Mouse (Mus musculus): ENCODE results near the gene Asic5. TPM values are rescaled to one million over a fixed set of nuclear protein-coding genes. Genes with fewer than 3 reads are reported as not detected.

Asic5 gene
- polyA plus RNA-seq, 1 experiment = not detected

DNA sequence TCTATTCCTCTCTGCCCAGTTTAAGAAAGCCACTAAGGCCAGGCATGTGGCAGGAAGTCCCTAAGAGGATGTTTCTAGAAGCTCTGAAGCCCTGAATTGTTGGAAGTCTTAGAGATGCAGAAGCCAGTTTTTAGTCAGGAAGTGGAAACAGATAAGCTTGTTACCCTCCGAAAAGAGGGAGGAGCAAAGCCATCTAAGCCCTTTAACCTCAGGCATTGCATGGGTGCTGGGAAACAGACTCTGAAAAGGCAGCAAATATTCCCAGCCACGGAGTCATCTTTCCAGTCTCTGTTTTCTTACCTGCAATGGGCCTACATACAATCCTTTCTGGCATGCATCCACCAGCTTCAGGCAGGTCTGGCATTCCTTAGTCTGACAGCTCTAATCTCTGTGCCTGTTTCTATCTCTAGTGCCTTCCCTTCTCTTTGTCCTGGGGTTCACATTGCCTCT is 7.6 kb downstream of the Asic5 start:
- H3K79me2 ChIP-seq (ENCODE audit: control insufficient read depth, insufficient read depth) = no peaks in the 10 kb centered on the region
- H3K36me3 ChIP-seq (ENCODE audit: control insufficient read depth, insufficient read depth) = no peaks in the 10 kb centered on the region
- no peak overlapping the region for H3K4me2 ChIP-seq (ENCODE audit: low read depth)
- no peak overlapping the region for H3K4me3 ChIP-seq
- TF ChIP-seq E2F4 (IDR thresholded peaks at IDR 0.05; ENCODE audit: insufficient read depth) (no peak), CEBPB (IDR thresholded peaks at IDR 0.05; ENCODE audit: insufficient read depth, poor library complexity, severe bottlenecking) (no peak), SRF (IDR thresholded peaks at IDR 0.05; ENCODE audit: control insufficient read depth, insufficient read length, low read depth) (no peak), USF1 (IDR thresholded peaks at IDR 0.05; ENCODE audit: low read depth) (no peak), MAX (IDR thresholded peaks at IDR 0.05; ENCODE audit: low read depth) (no peak), MYOG (IDR thresholded peaks at IDR 0.05; ENCODE audit: control insufficient read depth in 1 of 3, insufficient read depth in 1 of 3, insufficient read length in 2 of 3, low read depth in 2 of 3) (no peak), POLR2AphosphoS2 (IDR thresholded peaks at IDR 0.05; ENCODE audit: insufficient read length, low read depth) (no peak), POLR2A (IDR thresholded peaks at IDR 0.05; ENCODE audit: insufficient read length, low read depth) (no peak), TCF3 (IDR thresholded peaks at IDR 0.05; ENCODE audit: insufficient read length, low read depth) (no peak), REST (IDR thresholded peaks at IDR 0.05; ENCODE audit: insufficient read depth, insufficient read length) (no peak), MYOD1 (IDR thresholded peaks at IDR 0.05; ENCODE audit: control insufficient read depth in 1 of 3, insufficient read length in 2 of 3, low read depth in 2 of 3) (no peak), TCF12 (IDR thresholded peaks at IDR 0.05; ENCODE audit: insufficient read depth, poor library complexity, severe bottlenecking) (no peak)
- no peaks in the 10 kb centered on the region for H3K27me3 ChIP-seq (ENCODE audit: control insufficient read depth, insufficient read depth, insufficient read length)
- H3ac ChIP-seq (ENCODE audit: control insufficient read depth, insufficient read length) = no peak overlapping the region

DNA sequence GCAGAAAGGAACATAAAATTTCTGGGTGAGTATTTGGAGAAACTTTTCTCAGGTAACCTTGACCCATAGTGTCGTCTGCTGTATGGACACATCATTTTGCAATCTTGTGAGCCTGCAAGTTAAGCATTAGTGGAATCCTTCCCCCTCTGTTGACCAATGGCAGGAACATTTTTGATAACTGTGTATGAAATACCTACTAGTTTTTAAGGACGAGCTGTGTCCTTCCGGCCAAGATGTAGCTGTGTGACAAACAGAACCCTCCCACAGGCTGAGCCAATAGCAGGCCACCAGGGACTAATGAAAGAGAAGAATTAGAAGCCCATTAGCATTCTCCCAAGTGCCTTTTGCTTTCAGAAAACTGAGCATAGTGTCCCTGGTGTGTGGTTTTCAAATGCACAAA is 8.4 kb downstream of the Asic5 start:
- Histone ChIP-seq H3K27me3 (ENCODE audit: control insufficient read depth, insufficient read depth, insufficient read length) (no peaks in the 10 kb centered on the region), H3K36me3 (ENCODE audit: control insufficient read depth, insufficient read depth) (no peaks in the 10 kb centered on the region), H3K4me3 (no peak overlapping the region)

DNA sequence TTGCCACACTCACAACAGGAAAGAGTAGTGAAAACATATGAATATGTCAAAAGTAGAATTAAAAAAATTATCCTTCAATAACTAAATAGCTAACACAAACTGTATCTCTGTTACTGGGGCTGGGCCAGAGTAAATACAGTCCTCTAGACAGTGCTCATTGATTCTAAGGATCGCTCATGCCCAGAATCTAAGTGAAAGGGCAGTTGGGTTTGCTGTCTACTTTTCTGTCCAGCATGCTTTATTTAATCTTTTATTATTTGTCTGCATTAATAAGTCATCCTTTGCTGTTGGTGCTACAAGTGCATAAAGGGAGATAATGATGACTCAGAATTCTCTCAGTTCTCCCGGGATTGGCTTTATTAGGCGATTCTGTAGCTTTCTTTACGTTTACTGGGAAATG is 13.3 kb downstream of the Asic5 start:
- no peak overlapping the region for H3ac ChIP-seq (ENCODE audit: control insufficient read depth, insufficient read length)
- no peaks in the 10 kb centered on the region for H3K79me2 ChIP-seq (ENCODE audit: control insufficient read depth, insufficient read depth)
- H3K4me3 ChIP-seq = no peak overlapping the region
- no peaks in the 10 kb centered on the region for H3K36me3 ChIP-seq (ENCODE audit: control insufficient read depth, insufficient read depth)
- no peak overlapping the region for H3K4me2 ChIP-seq (ENCODE audit: low read depth)
- TF ChIP-seq POLR2AphosphoS2 (IDR thresholded peaks at IDR 0.05; ENCODE audit: insufficient read length, low read depth) (no peak), REST (IDR thresholded peaks at IDR 0.05; ENCODE audit: insufficient read depth, insufficient read length) (no peak), USF1 (IDR thresholded peaks at IDR 0.05; ENCODE audit: low read depth) (no peak), SRF (IDR thresholded peaks at IDR 0.05; ENCODE audit: control insufficient read depth, insufficient read length, low read depth) (no peak), MYOG (IDR thresholded peaks at IDR 0.05; ENCODE audit: control insufficient read depth in 1 of 3, insufficient read depth in 1 of 3, insufficient read length in 2 of 3, low read depth in 2 of 3) (no peak), E2F4 (IDR thresholded peaks at IDR 0.05; ENCODE audit: insufficient read depth) (no peak), POLR2A (IDR thresholded peaks at IDR 0.05; ENCODE audit: insufficient read length, low read depth) (no peak), TCF3 (IDR thresholded peaks at IDR 0.05; ENCODE audit: insufficient read length, low read depth) (no peak)
- H3K27me3 ChIP-seq (ENCODE audit: control insufficient read depth, insufficient read depth, insufficient read length) = peaks cover 9% of the 10 kb centered on the region

More for the DNA sequence above, 8.4 kb downstream of the Asic5 start:
- H3K4me2 ChIP-seq (ENCODE audit: low read depth) = no peak overlapping the region
- no peak for TF ChIP-seq TCF12 (IDR thresholded peaks at IDR 0.05; ENCODE audit: insufficient read depth, poor library complexity, severe bottlenecking)
- no peak for TF ChIP-seq MYOD1 (IDR thresholded peaks at IDR 0.05; ENCODE audit: control insufficient read depth in 1 of 3, insufficient read length in 2 of 3, low read depth in 2 of 3)
- no peak for TF ChIP-seq TCF3 (IDR thresholded peaks at IDR 0.05; ENCODE audit: insufficient read length, low read depth)
- TF ChIP-seq POLR2AphosphoS2 (IDR thresholded peaks at IDR 0.05; ENCODE audit: insufficient read length, low read depth) = no peak
- no peak for TF ChIP-seq CEBPB (IDR thresholded peaks at IDR 0.05; ENCODE audit: insufficient read depth, poor library complexity, severe bottlenecking)
- TF ChIP-seq SRF (IDR thresholded peaks at IDR 0.05; ENCODE audit: control insufficient read depth, insufficient read length, low read depth) = no peak
- TF ChIP-seq POLR2A (IDR thresholded peaks at IDR 0.05; ENCODE audit: insufficient read length, low read depth) = no peak
- no peak for TF ChIP-seq MAX (IDR thresholded peaks at IDR 0.05; ENCODE audit: low read depth)
- TF ChIP-seq REST (IDR thresholded peaks at IDR 0.05; ENCODE audit: insufficient read depth, insufficient read length) = no peak
- no peak for TF ChIP-seq MYOG (IDR thresholded peaks at IDR 0.05; ENCODE audit: control insufficient read depth in 1 of 3, insufficient read depth in 1 of 3, insufficient read length in 2 of 3, low read depth in 2 of 3)
- no peak for TF ChIP-seq USF1 (IDR thresholded peaks at IDR 0.05; ENCODE audit: low read depth)
- no peak for TF ChIP-seq E2F4 (IDR thresholded peaks at IDR 0.05; ENCODE audit: insufficient read depth)
- H3ac ChIP-seq (ENCODE audit: control insufficient read depth, insufficient read length) = no peak overlapping the region
- no peaks in the 10 kb centered on the region for H3K79me2 ChIP-seq (ENCODE audit: control insufficient read depth, insufficient read depth)

DNA sequence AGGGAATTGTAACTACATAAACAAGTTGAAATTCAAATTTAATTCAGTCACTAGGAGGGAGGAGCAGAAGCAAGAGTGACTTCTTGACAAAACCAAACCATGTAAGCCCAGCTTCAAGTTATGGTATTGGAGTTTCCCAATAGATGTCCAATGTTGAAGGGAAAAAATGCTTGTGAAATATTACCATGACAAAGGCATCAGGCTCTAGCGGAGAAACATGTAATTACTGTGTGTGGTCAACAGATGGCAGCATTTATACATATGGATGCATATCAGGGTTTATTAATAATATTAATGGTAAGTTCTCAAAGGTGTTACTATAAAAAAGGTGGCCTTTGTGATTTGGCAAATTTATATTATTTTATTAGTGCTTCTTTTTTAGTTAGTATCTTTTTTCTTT is 13.9 kb downstream of the Asic5 start:
- Histone ChIP-seq H3K4me2 (ENCODE audit: low read depth) (no peak overlapping the region), H3K36me3 (ENCODE audit: control insufficient read depth, insufficient read depth) (no peaks in the 10 kb centered on the region), H3K27me3 (ENCODE audit: control insufficient read depth, insufficient read depth, insufficient read length) (peaks cover 15% of the 10 kb centered on the region), H3ac (ENCODE audit: control insufficient read depth, insufficient read length) (no peak overlapping the region), H3K79me2 (ENCODE audit: control insufficient read depth, insufficient read depth) (no peaks in the 10 kb centered on the region), H3K4me3 (no peak overlapping the region)
- TF ChIP-seq MAX (IDR thresholded peaks at IDR 0.05; ENCODE audit: low read depth) (no peak), MYOD1 (IDR thresholded peaks at IDR 0.05; ENCODE audit: control insufficient read depth in 1 of 3, insufficient read length in 2 of 3, low read depth in 2 of 3) (no peak), E2F4 (IDR thresholded peaks at IDR 0.05; ENCODE audit: insufficient read depth) (no peak), CEBPB (IDR thresholded peaks at IDR 0.05; ENCODE audit: insufficient read depth, poor library complexity, severe bottlenecking) (no peak), REST (IDR thresholded peaks at IDR 0.05; ENCODE audit: insufficient read depth, insufficient read length) (no peak), POLR2AphosphoS2 (IDR thresholded peaks at IDR 0.05; ENCODE audit: insufficient read length, low read depth) (no peak), SRF (IDR thresholded peaks at IDR 0.05; ENCODE audit: control insufficient read depth, insufficient read length, low read depth) (no peak), TCF3 (IDR thresholded peaks at IDR 0.05; ENCODE audit: insufficient read length, low read depth) (no peak), POLR2A (IDR thresholded peaks at IDR 0.05; ENCODE audit: insufficient read length, low read depth) (no peak), TCF12 (IDR thresholded peaks at IDR 0.05; ENCODE audit: insufficient read depth, poor library complexity, severe bottlenecking) (no peak), MYOG (IDR thresholded peaks at IDR 0.05; ENCODE audit: control insufficient read depth in 1 of 3, insufficient read depth in 1 of 3, insufficient read length in 2 of 3, low read depth in 2 of 3) (no peak), USF1 (IDR thresholded peaks at IDR 0.05; ENCODE audit: low read depth) (no peak)
